Mouse (Mus musculus): ENCODE data around the gene Prim2. TPM values are rescaled to one million over a fixed set of nuclear protein-coding genes. Genes with fewer than 3 reads are reported as not detected.

Gene Prim2
- polyA plus RNA-seq, 1 experiment from 2014 or later, result 25.5 TPM

DNA sequence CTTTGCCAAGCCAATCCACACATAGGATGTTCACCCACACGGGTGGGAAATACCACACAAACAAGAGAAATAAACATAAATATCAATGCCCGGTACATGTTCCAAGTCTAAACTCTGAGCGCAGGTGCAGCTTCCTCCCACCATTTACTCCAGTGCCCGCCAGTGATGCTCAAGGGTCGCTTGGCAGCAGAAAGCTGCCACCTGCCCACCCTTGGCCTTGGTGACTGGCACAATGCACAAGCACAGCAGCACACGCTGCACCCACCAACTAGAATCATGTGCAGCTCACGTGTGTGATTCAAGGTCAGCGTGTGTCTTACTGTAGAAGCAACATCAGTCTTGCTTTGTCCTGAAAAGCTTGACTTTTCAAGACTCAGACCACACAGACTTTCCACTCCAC, 199.4 kb downstream of the Prim2 start:
- H3K4me3 ChIP-seq (ENCODE audit: low read depth, low read length), result no peak overlapping the region
- no peaks in the 10 kb centered on the region for H3K27me3 ChIP-seq (ENCODE audit: control insufficient read depth, insufficient read depth, low read length)
- no peak overlapping the region for H3K27ac ChIP-seq (ENCODE audit: low read depth, low read length)
- H3K9me3 ChIP-seq (replicated peaks; ENCODE audit: control insufficient read depth, low read length), result no peaks in the 10 kb centered on the region
- H3K4me2 ChIP-seq, result no peak overlapping the region
- WGBS (ENCODE audit: insufficient replicate concordance), result 95% methylated on average over 8 of the region's 8 CpGs
- no peak overlapping the region for H3K9ac ChIP-seq (ENCODE audit: low read depth, low read length)
- ATAC-seq (replicated peaks; ENCODE audit: insufficient number of reproducible peaks, low FRiP score, low TSS enrichment), result no peak
- no peaks in the 10 kb centered on the region for H3K36me3 ChIP-seq (ENCODE audit: control insufficient read depth, insufficient read depth, low read length)
- H3K4me1 ChIP-seq (ENCODE audit: control insufficient read depth, insufficient read depth, low read length), result no peaks in the 10 kb centered on the region

DNA sequence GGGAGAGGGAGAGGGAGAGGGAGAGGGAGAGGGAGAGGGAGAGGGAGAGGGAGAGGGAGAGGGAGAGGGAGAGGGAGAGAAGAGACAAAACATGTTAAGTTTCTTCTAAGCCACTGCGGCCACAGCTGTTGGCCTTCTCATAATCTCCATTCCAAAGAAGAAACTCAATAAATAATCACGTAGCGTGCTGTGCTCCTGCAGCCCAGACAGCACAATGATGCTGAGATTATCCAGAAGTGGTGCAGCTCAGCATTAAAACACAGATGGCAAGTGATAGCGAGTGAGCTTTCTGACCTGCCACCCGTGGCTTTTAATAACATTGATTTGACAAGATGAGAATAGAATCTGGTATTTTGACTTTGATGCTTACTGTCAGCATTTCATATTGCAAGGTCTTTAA, 205.4 kb downstream of the Prim2 start:
- no peak for ATAC-seq (replicated peaks; ENCODE audit: insufficient number of reproducible peaks, low FRiP score, low TSS enrichment)
- H3K27me3 ChIP-seq (ENCODE audit: control insufficient read depth, insufficient read depth, low read length), result no peaks in the 10 kb centered on the region
- H3K4me2 ChIP-seq, result no peak overlapping the region
- H3K4me3 ChIP-seq (ENCODE audit: low read depth, low read length), result no peak overlapping the region
- no peaks in the 10 kb centered on the region for H3K4me1 ChIP-seq (ENCODE audit: control insufficient read depth, insufficient read depth, low read length)
- no peaks in the 10 kb centered on the region; the same call in 1 of the 2 replicates for H3K36me3 ChIP-seq (ENCODE audit: control insufficient read depth, insufficient read depth, low read length)
- no peaks in the 10 kb centered on the region for H3K9me3 ChIP-seq (replicated peaks; ENCODE audit: control insufficient read depth, low read length)
- H3K27ac ChIP-seq (ENCODE audit: low read depth, low read length), result no peak overlapping the region
- H3K9ac ChIP-seq (ENCODE audit: low read depth, low read length), result no peak overlapping the region
- WGBS (ENCODE audit: insufficient replicate concordance), result 73% methylated on average over 5 of the region's 5 CpGs

- Histone ChIP-seq H3K9ac (ENCODE audit: low read depth, low read length) (no peak overlapping the region), H3K27ac (ENCODE audit: low read depth, low read length) (no peak overlapping the region), H3K4me1 (ENCODE audit: control insufficient read depth, insufficient read depth, low read length) (no peaks in the 10 kb centered on the region), H3K4me2 (no peak overlapping the region), H3K36me3 (ENCODE audit: control insufficient read depth, insufficient read depth, low read length) (no peaks in the 10 kb centered on the region; the same call in 1 of the 2 replicates), H3K9me3 (replicated peaks; ENCODE audit: control insufficient read depth, low read length) (no peaks in the 10 kb centered on the region), H3K27me3 (ENCODE audit: control insufficient read depth, insufficient read depth, low read length) (no peaks in the 10 kb centered on the region), H3K4me3 (ENCODE audit: low read depth, low read length) (no peak overlapping the region)
- WGBS (ENCODE audit: insufficient replicate concordance), result 90% methylated on average over 8 of the region's 8 CpGs
- no peak for ATAC-seq (replicated peaks; ENCODE audit: insufficient number of reproducible peaks, low FRiP score, low TSS enrichment)
Measured at GRCm38 (mm10) chr1:33460703-33461102, 208.9 kb downstream of the Prim2 start.

DNA sequence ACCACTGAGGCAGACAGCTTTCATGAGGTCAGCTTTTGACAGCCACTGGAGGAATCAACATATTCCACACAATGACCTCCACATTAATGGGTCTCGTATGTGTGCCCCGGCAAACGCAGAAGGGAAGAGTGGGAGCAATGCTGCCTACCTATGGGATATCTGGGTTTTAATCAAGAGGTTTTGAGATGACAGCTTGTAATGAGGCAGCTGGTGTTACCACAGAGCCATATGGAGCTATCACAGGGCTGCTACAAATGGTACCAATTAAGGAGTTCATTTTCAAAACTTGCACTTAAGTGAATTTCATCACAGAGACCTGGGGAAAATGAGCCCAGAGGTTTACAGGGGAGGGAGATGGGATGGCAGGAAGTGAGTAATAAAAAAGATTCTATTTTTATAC, 209.3 kb downstream of the Prim2 start:
- no peaks in the 10 kb centered on the region for H3K27me3 ChIP-seq (ENCODE audit: control insufficient read depth, insufficient read depth, low read length)
- no peak for ATAC-seq (replicated peaks; ENCODE audit: insufficient number of reproducible peaks, low FRiP score, low TSS enrichment)
- H3K27ac ChIP-seq (ENCODE audit: low read depth, low read length), result no peak overlapping the region
- no peak overlapping the region for H3K4me2 ChIP-seq
- H3K4me1 ChIP-seq (ENCODE audit: control insufficient read depth, insufficient read depth, low read length), result no peaks in the 10 kb centered on the region; the same call in 1 of the 2 replicates
- H3K36me3 ChIP-seq (ENCODE audit: control insufficient read depth, insufficient read depth, low read length), result no peaks in the 10 kb centered on the region; the same call in 1 of the 2 replicates
- no peak overlapping the region for H3K4me3 ChIP-seq (ENCODE audit: low read depth, low read length)
- no peaks in the 10 kb centered on the region for H3K9me3 ChIP-seq (replicated peaks; ENCODE audit: control insufficient read depth, low read length)
- 97% methylated on average over 3 of the region's 3 CpGs for WGBS (ENCODE audit: insufficient replicate concordance)
- H3K9ac ChIP-seq (ENCODE audit: low read depth, low read length), result no peak overlapping the region

DNA sequence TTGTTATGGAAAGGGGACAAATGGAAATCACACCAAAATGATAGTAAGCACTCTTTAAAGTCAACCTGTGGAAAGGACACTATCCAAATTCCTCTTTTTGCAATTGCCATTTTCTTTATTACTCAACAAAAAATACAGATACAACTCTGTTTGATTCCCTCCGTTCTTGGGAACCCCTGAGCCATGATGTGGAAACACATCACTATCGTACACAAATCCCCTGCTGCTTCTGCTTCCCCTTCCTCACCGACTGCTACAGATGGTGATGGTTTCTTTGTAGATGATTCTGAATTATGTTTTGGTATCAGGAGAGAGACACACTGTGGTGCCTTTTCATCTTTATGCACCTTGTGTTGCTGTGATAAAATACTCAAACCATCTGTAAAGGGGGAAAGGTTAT, 210.6 kb downstream of the Prim2 start:
- no peaks in the 10 kb centered on the region; the same call in 1 of the 2 replicates for H3K4me1 ChIP-seq (ENCODE audit: control insufficient read depth, insufficient read depth, low read length)
- WGBS (ENCODE audit: insufficient replicate concordance), result 88% methylated on average over 3 of the region's 3 CpGs
- no peaks in the 10 kb centered on the region; the same call in 1 of the 2 replicates for H3K36me3 ChIP-seq (ENCODE audit: control insufficient read depth, insufficient read depth, low read length)
- ATAC-seq (replicated peaks; ENCODE audit: insufficient number of reproducible peaks, low FRiP score, low TSS enrichment), result no peak
- no peaks in the 10 kb centered on the region for H3K9me3 ChIP-seq (replicated peaks; ENCODE audit: control insufficient read depth, low read length)
- H3K27me3 ChIP-seq (ENCODE audit: control insufficient read depth, insufficient read depth, low read length), result no peaks in the 10 kb centered on the region
- H3K4me3 ChIP-seq (ENCODE audit: low read depth, low read length), result no peak overlapping the region
- H3K4me2 ChIP-seq, result no peak overlapping the region
- no peak overlapping the region for H3K27ac ChIP-seq (ENCODE audit: low read depth, low read length)
- no peak overlapping the region for H3K9ac ChIP-seq (ENCODE audit: low read depth, low read length)

DNA sequence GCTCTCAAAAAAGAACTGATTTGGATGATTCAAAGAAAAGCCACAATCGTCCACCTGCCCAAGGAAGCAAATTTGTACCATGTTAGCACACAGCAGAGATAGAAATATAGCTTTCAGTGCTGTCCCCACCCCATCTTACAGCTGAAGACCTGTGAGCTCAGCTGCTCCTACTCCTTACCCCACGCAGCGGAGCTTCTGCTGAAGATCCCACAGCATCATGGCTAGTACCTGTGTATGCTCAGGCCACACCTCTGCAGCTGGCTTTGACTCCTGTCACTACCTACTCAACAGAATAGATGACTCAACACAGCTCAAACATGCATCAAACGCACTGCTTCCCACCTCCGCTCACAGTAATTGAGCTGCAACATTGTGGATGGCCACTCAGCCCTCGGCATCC, 215.3 kb downstream of the Prim2 start:
- H3K4me1 ChIP-seq (ENCODE audit: control insufficient read depth, insufficient read depth, low read length), result no peaks in the 10 kb centered on the region; the same call in 1 of the 2 replicates
- 83% methylated on average over 6 of the region's 6 CpGs for WGBS (ENCODE audit: insufficient replicate concordance)
- no peak overlapping the region for H3K4me2 ChIP-seq
- no peak overlapping the region for H3K9ac ChIP-seq (ENCODE audit: low read depth, low read length)
- no peak overlapping the region for H3K27ac ChIP-seq (ENCODE audit: low read depth, low read length)
- H3K9me3 ChIP-seq (replicated peaks; ENCODE audit: control insufficient read depth, low read length), result no peaks in the 10 kb centered on the region
- no peak for ATAC-seq (replicated peaks; ENCODE audit: insufficient number of reproducible peaks, low FRiP score, low TSS enrichment)
- H3K4me3 ChIP-seq (ENCODE audit: low read depth, low read length), result no peak overlapping the region
- H3K36me3 ChIP-seq (ENCODE audit: control insufficient read depth, insufficient read depth, low read length), result no peaks in the 10 kb centered on the region
- no peaks in the 10 kb centered on the region for H3K27me3 ChIP-seq (ENCODE audit: control insufficient read depth, insufficient read depth, low read length)

DNA sequence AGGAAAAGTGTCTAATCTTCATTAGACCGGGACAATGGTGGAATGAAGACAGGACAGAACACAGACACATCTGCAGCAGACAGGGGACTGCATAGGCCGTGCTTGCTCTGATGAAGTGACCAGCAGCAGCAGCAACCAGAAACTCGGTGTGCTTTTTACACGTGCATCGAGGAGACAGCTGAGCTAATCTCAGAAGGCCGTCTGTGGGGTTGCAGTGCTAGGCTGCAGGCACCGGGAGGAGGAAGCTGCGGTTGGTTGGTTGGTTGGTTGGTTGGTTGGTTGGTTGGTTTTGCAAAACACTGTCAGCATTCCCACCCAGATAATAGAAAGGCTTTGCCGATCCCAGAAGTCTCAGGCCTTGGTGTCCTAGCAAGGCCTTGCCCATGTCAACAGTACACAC, 216.3 kb downstream of the Prim2 start:
- H3K36me3 ChIP-seq (ENCODE audit: control insufficient read depth, insufficient read depth, low read length), result no peaks in the 10 kb centered on the region
- H3K9me3 ChIP-seq (replicated peaks; ENCODE audit: control insufficient read depth, low read length), result no peaks in the 10 kb centered on the region
- no peak overlapping the region for H3K4me3 ChIP-seq (ENCODE audit: low read depth, low read length)
- H3K27me3 ChIP-seq (ENCODE audit: control insufficient read depth, insufficient read depth, low read length), result no peaks in the 10 kb centered on the region
- H3K4me1 ChIP-seq (ENCODE audit: control insufficient read depth, insufficient read depth, low read length), result no peaks in the 10 kb centered on the region; the same call in 1 of the 2 replicates
- no peak overlapping the region for H3K4me2 ChIP-seq
- no peak overlapping the region for H3K9ac ChIP-seq (ENCODE audit: low read depth, low read length)
- ATAC-seq (replicated peaks; ENCODE audit: insufficient number of reproducible peaks, low FRiP score, low TSS enrichment), result no peak
- no peak overlapping the region for H3K27ac ChIP-seq (ENCODE audit: low read depth, low read length)
- WGBS (ENCODE audit: insufficient replicate concordance), result 69% methylated on average over 9 of the region's 9 CpGs

GRCm38 (mm10) chr1:33447179-33447578, 222.4 kb downstream of the Prim2 start:
- no peaks in the 10 kb centered on the region for H3K27me3 ChIP-seq (ENCODE audit: control insufficient read depth, insufficient read depth, low read length)
- H3K9ac ChIP-seq (ENCODE audit: low read depth, low read length), result no peak overlapping the region
- H3K4me2 ChIP-seq, result no peak overlapping the region
- H3K36me3 ChIP-seq (ENCODE audit: control insufficient read depth, insufficient read depth, low read length), result no peaks in the 10 kb centered on the region
- H3K4me3 ChIP-seq (ENCODE audit: low read depth, low read length), result no peak overlapping the region
- no peak overlapping the region for H3K27ac ChIP-seq (ENCODE audit: low read depth, low read length)
- ATAC-seq (replicated peaks; ENCODE audit: insufficient number of reproducible peaks, low FRiP score, low TSS enrichment), result no peak
- 72% methylated on average over 4 of the region's 4 CpGs for WGBS (ENCODE audit: insufficient replicate concordance)
- H3K4me1 ChIP-seq (ENCODE audit: control insufficient read depth, insufficient read depth, low read length), result no peaks in the 10 kb centered on the region
- H3K9me3 ChIP-seq (replicated peaks; ENCODE audit: control insufficient read depth, low read length), result no peaks in the 10 kb centered on the region

DNA sequence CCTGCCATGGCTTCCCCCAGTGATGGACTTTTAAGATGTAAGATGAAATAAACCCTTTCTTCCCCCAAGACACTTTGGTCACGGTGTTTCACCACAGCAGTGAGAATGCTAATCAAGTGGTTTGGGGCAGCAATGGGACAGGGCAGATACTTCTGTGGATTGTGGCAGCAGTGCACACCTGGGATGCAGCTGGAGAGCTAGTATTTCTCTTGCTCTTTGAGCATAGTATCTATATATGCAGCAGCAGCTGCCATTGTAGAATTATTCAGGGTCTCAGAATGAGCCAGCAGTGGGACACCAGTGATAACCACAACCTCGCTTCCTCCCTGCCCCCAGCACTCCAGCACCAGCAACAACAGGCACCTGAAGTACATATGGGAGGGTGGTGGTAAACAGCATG, 233.4 kb downstream of the Prim2 start:
- no peak overlapping the region for H3K9ac ChIP-seq (ENCODE audit: low read depth, low read length)
- 84% methylated on average over 2 of the region's 2 CpGs for WGBS (ENCODE audit: insufficient replicate concordance)
- no peak for ATAC-seq (replicated peaks; ENCODE audit: insufficient number of reproducible peaks, low FRiP score, low TSS enrichment)
- no peak overlapping the region for H3K4me3 ChIP-seq (ENCODE audit: low read depth, low read length)
- no peaks in the 10 kb centered on the region for H3K4me1 ChIP-seq (ENCODE audit: control insufficient read depth, insufficient read depth, low read length)
- no peaks in the 10 kb centered on the region for H3K36me3 ChIP-seq (ENCODE audit: control insufficient read depth, insufficient read depth, low read length)
- H3K27ac ChIP-seq (ENCODE audit: low read depth, low read length), result no peak overlapping the region
- no peaks in the 10 kb centered on the region for H3K9me3 ChIP-seq (replicated peaks; ENCODE audit: control insufficient read depth, low read length)
- no peak overlapping the region for H3K4me2 ChIP-seq
- no peaks in the 10 kb centered on the region for H3K27me3 ChIP-seq (ENCODE audit: control insufficient read depth, insufficient read depth, low read length)
